Mouse (Mus musculus) adrenal gland (tissue): Measurements from ENCODE around the gene Igsf9.

Source experiments
- intact Hi-C: fragments of 180-260 bp; cut with DNase I; formaldehyde crosslinking; loops from one replicate; pipeline ENCODE4 v1.15.1; 2025

The Igsf9 gene

GRCm38 (mm10) chr1:172514213-172514529 is 32.6 kb downstream of the Igsf9 start:
- intact Hi-C loops, result no loop called here

DNA sequence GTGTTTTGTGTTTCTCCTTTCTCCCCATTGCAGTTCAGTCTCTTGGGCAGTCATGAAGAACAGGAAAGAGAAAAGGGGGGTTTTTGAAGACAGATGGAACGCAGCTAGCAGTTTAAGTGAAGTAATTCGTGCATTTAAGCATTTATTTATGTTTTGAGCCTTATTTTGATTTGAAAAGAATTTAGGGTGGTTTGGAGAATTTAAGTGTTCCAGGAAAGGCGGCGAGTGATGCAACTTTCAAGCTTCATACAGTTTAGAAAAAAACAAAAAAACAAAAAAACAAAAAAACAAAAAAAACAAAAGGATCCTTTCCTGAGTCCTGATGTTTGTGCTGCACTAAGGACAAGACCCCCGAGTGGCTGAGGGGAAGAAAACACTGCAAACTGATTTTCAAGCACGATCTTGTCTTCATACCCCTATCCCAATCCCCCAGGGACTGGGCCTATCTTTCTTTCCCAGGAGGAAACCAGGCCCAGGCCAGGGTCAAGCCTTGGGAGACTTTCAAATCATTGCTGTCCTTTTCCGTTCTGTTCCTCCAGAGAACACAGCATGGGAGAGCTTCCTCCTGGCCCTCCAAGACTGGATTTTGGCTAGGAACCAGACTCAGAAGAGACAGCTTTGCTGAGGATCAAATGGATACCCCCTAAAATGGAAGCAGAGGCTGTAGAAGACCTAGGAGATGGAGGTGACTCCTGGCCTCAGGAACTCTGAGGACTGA is 33.1 kb downstream of the Igsf9 start:
- intact Hi-C loops, result no loop called here

- intact Hi-C loops, result no loop called here
Measured at GRCm38 (mm10) chr1:172515396-172515795, 33.8 kb downstream of the Igsf9 start.

DNA sequence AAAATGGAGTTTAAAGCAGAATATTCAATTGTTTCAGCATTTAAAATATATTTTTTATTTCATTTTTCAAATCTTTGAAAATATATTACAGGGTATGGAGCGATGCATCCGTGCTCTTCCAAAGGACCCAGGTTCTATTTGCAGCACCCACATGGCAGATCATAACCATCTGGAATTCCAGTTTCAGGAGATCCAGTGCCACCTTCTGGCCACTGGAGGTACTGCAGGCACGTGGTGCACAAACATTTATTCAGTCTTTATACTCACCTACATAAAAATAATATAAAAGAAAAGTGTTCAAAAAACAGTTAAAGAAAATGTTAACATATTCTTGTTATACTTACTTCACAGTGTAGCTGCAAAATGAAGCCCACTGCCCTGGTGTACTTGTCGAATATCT is 36.4 kb downstream of the Igsf9 start:
- intact Hi-C loops, result no loop called here

GRCm38 (mm10) chr1:172519644-172520043 is 38.1 kb downstream of the Igsf9 start:
- intact Hi-C loops, result loop anchor here (10.0 kb wide), 1 partner anchor 875 kb away; no protein-coding TSS in a partner anchor

DNA sequence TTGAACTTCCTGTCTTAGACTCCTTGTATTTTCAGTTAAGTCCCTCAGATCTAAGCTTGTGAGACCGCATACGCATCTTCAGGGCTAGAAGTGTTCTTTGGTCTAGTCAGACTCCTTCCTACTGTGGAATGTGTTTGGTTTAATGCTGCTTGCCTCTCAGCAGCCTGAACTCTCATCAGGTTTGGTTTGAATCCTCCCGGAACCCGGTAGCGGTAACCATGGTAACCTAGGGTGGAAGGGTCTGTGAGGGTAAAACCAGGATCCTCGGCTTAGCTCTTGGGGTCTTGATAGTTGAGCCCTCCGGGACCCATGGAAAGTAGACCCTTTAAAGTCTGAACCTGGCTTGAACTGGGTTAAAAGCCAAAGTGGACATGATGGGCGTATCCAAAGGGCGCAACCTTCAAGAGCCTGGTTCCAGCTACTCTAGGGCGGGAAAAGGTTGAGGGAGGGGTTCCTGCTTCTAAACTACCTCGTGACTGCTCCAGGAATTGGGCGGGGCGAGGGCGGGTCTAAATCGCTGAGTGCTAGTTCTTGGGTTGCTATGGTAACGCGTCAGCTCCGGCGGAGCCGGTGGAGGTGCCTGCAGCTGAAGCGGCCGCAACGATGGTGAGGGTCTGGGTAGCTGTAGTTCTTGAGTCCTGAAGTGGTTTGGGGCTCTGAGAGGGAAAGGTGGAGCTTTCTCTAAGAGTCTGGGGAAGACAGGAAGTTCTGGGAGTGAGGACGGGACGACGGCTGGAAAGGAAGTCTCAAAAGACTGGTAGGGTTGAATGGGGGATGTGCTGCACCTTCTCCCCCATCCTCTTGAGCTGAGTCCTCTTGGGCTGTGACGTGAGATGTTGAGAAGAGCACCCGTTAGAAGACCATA is 39.2 kb downstream of the Igsf9 start, which contains the start of gene Cfap45:
Gene Cfap45, plus strand, starts transcription at position 226 of the 865 bp plus-strand sequence.
- intact Hi-C loops, result loop anchor here (10.0 kb wide), 1 partner anchor 874 kb away; no protein-coding TSS in a partner anchor

- intact Hi-C loops, result loop anchor here (10.0 kb wide), 1 partner anchor 872 kb away; no protein-coding TSS in a partner anchor
Measured at GRCm38 (mm10) chr1:172522524-172522923, 40.9 kb downstream of the Igsf9 start.

DNA sequence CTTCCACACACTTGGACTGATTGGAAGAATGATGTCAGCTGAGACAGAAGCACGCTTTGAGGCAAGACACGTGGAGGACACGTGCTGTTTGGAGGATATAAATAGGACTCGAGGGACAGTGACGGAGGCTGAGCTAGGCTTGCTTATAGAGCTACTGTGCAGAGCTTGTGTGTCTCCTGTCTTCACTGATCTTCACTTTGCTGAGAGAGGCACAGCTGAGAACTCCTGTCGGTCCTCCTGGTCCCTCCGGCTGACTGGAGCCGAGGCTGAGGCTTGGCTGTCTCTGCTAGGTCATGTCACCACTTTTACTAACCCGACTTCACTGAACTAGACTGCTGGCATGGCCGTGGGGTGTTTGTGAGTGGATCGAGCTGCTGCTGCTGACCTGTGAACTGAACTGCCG is 42.1 kb downstream of the Igsf9 start:
- intact Hi-C loops, result loop anchor here (10.0 kb wide), 1 partner anchor 871 kb away; no protein-coding TSS in a partner anchor

DNA sequence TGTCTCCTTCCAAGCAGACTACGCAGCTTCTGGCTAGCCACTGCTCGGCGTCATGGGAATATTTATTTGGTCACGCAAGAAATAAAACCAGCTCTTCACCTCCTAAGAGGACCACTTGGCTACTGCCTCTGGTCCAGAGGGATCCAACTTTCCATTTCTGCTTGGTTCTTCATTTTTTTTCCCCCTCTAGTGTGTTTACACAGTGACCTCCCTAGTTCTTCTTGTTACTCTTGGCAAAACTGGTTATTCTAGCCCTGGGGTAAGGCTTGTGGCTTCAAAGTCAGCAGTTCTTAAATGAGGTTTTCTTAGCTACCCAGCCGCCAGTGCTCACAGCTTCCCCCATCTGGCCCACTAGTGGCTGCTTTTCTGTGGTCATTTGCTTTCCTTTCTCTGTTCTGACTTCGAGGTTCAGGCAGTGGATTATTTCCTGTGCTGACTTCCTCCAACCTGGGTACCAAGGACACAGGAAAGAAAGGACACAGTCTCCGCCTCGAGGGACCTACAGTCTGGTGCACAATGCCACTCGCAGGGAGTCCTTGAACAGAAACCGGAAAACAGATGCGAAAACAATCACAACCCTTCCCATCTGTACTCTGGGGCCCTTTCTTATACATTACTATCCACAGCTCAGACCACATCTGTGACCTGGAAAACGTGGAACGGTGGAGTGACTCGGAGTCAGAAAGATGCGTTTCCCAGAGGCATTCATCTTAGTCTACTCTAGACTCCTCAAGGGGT is 43.6 kb downstream of the Igsf9 start:
- intact Hi-C loops, result loop anchor here (10.0 kb wide), 1 partner anchor 870 kb away; no protein-coding TSS in a partner anchor

DNA sequence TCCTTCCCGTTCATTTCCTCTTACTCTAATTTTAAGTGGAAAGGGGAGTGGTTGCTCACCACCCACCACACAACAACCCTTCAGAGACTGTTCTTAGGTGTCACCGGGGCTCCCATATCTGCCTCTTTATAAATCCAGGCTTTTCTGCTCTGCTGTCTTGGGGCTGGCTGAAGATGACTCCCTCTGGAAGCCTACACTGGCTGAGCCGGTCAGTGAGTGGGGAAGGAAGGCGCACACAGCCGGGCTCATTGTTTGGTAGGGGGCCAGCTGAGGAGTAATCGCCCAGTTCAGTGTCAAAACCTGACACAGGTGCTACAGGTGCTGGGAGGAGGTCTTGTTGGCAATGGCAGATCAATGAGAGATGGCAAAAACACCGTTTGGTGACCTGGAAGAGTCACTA is 44.4 kb downstream of the Igsf9 start:
- intact Hi-C loops, result loop anchor here (10.0 kb wide), 1 partner anchor 869 kb away; no protein-coding TSS in a partner anchor

DNA sequence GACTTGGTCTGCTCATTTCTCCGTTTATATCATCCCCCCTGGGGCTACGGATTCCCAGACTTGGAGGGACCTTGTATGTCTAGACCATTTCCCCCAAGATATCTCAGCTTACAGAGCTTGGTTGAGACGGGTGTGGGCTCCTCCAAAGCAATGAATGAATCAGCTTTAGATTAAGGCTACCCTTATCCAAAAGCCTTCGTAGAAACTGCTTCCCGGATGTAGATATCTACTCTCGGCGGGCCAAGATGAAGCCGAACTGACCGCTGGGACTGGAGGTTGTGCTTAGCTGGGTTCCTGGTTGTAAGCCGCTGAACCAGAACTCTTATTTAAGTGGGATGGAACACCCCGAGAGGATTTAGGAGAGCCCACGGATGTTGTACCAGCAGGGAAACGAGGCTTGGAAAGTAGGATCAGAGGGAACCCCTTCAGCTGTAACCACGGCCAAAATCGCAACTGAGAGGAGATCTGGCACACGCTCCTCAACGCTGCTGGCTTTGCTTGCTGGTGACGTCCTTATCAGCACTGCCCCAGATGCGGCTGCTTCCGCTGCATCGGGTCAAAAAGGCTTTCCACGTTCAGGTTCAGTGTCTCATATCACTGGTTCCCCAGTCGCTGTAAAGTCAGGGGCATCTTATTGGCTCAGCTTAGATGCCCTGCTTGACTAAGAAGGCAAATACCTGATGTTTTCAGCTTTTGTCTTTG is 44.9 kb downstream of the Igsf9 start:
- intact Hi-C loops, result loop anchor here (10.0 kb wide), 1 partner anchor 868 kb away; no protein-coding TSS in a partner anchor

- intact Hi-C loops, result loop anchor here (10.0 kb wide), 1 partner anchor 867 kb away; no protein-coding TSS in a partner anchor
Measured at GRCm38 (mm10) chr1:172527431-172527830, 45.8 kb downstream of the Igsf9 start.

DNA sequence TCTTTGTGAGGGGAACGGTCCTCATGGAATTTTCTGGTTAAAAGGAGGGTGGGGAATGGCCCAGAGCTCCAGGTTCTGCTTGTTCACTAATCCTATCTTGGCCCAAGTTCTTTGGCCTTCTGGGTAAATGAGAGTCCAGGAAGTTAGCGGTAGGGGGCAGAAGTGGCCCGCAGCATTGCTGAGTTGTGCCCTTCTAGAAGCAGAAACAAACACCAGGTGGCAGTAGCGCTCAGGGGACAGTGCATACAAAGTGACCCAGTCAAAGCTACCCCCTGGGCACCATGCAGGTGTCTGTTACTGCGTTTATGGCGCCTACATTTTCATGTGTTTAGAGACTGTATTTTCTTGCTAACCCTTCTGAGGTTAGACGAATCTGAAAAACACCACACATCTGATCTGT is 47.1 kb downstream of the Igsf9 start:
- intact Hi-C loops, result loop anchor here (2.0 to 10.0 kb wide), 4 partner anchors 36 to 866 kb away; partner anchors contain the start of gene Dusp23

DNA sequence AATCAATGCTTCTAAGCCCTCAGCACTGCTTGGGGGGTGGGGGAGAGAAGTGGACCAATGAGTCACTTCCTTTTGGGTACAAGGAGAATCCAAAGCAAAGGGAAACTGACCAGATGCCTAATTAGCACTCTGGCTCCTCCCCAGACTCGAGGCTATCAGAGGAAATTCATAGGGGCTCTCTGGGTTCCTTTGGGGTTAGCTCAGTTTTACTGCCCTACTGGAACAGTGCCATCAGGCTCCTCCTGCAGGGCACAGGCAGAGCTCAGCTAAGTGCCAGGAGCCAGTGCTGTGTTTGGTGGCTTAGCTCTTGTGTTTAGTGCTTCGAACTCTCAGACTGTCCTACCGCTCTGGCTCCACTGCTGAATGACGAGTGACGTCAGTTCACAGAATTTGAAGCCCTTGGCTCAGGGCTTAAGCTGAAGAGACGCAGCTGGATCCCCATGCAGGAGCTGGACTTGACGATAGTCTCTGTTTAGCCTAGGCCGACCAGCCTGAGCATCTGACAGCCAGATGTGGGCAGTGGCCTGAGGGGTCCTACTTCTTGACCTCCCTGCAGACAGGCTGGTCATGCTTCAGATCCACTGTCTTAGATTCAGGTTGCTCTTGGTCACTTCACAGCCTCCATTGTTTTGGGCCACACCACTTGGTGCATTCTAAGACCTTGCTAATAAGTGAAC is 49.1 kb downstream of the Igsf9 start:
- intact Hi-C loops, result no loop called here

DNA sequence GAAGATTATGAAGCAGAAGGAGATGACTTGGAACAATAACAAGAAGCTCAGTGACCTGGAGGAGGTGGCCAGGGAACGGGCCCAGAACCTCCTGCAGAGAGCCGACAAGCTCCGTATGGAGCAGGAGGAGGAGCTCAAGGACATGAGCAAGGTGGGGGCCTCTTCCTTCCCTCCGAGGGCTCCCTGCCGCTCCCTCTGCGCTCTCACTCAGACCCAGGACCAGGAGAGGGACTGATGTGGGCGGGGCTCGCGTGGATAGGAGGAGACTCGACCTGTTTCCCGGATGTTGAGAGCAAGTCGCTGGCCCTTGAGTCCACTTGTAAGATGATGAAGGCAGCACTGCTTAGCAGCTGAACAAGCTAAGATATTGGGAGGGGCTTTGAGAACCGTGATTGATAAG is 51.0 kb downstream of the Igsf9 start:
- intact Hi-C loops, result no loop called here

DNA sequence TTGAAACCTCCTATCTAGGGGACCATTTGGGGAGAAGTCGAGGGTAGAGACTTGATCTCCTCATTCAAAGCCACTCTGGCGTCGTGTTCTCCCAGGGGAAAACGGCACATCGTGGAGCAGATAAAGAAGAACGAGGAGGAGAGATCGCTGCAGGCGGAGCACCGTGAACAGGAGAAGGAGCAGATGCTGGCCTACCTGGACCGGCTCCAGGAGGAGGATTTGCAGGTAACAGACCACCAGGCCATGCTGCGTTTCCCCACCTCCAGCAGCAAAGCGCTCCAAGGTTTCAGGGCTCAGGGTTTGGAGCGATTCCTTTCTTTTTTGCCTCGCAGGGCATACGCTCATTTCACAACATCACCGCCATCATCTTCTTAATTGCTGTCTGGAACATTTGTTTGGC is 53.5 kb downstream of the Igsf9 start:
- intact Hi-C loops, result no loop called here

DNA sequence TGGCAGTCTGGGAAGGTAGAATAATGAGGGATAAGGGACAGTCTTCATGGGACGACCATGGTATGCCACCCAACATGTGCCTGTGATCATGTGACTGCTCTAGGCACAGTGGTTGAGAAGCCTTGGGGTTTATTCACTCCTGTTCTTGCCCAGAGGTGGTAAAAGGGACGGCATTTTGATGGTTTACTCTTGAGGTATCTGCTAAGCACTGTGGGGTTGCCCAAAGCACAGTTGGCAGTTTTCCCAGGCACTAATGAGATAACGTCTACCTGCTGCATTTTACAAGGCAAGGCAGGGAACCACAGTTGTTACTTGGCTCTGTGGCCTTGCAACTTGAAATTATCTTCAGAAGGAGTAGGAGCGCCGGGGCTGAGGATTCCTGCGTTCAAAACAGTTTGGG is 58.2 kb downstream of the Igsf9 start:
- intact Hi-C loops, result no loop called here

- intact Hi-C loops, result no loop called here
Measured at GRCm38 (mm10) chr1:172540283-172540820, 58.8 kb downstream of the Igsf9 start.

DNA sequence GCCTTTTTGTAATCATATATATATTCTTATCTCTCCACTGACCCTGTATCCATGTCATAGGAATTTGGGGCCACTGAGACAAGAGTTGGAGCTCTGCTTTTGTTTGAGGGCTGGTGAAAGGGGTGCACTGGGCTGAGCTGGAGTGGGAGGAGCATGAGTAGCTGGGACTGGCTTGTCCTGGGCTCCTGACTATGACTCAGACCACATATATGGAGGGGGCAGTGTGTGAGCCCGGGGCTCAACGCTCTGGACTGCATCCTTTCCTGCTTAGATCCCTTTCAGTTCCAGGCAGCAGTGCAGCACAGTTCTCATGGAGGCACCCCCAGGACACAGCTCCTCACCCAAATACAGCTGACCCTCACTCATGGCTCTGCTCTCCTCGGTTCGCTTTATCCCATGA is 64.5 kb downstream of the Igsf9 start:
- intact Hi-C loops, result no loop called here
